Mouse (Mus musculus) kidney, adult 9 months (tissue): ENCODE data around the gene Slc2a13.

Source experiments
- DNase-seq: peaks from one replicate; pipeline ENCODE4 v3.0.0; 2022

Slc2a13 gene

GRCm38 (mm10) chr15:91495014-91495413 lies 78.0 kb downstream of the Slc2a13 start:
- DNase-seq: no peak

- DNase-seq: no peak
Observed at GRCm38 (mm10) chr15:91479924-91480615, 93.0 kb downstream of the Slc2a13 start.

GRCm38 (mm10) chr15:91477766-91478165 lies 95.3 kb downstream of the Slc2a13 start:
- DNase-seq: peak; percentile 67

GRCm38 (mm10) chr15:91473690-91474409 lies 99.2 kb downstream of the Slc2a13 start:
- no peak for DNase-seq

GRCm38 (mm10) chr15:91465331-91465730 lies 107.7 kb downstream of the Slc2a13 start:
- no peak for DNase-seq

- no peak for DNase-seq
Observed at GRCm38 (mm10) chr15:91463857-91464435, 109.1 kb downstream of the Slc2a13 start.

GRCm38 (mm10) chr15:91463026-91463661 lies 109.9 kb downstream of the Slc2a13 start:
- DNase-seq: no peak

GRCm38 (mm10) chr15:91461940-91462339 lies 111.1 kb downstream of the Slc2a13 start:
- no peak for DNase-seq

GRCm38 (mm10) chr15:91457202-91457601 lies 115.9 kb downstream of the Slc2a13 start:
- DNase-seq: no peak

GRCm38 (mm10) chr15:91445399-91445798 lies 127.7 kb downstream of the Slc2a13 start:
- no peak for DNase-seq

GRCm38 (mm10) chr15:91443449-91443848 lies 129.6 kb downstream of the Slc2a13 start:
- DNase-seq: no peak

- no peak for DNase-seq
Observed at GRCm38 (mm10) chr15:91439883-91440282, 133.2 kb downstream of the Slc2a13 start.

- DNase-seq: no peak
Observed at GRCm38 (mm10) chr15:91425426-91425825, 147.6 kb downstream of the Slc2a13 start.

- DNase-seq: no peak
Observed at GRCm38 (mm10) chr15:91406979-91407378, 166.1 kb downstream of the Slc2a13 start.

- DNase-seq: no peak
Observed at GRCm38 (mm10) chr15:91395165-91395564, 177.9 kb downstream of the Slc2a13 start.

GRCm38 (mm10) chr15:91383694-91384093 lies 189.4 kb downstream of the Slc2a13 start:
- no peak for DNase-seq

GRCm38 (mm10) chr15:91382606-91383005 lies 190.5 kb downstream of the Slc2a13 start:
- no peak for DNase-seq

GRCm38 (mm10) chr15:91381864-91382263 lies 191.2 kb downstream of the Slc2a13 start:
- no peak for DNase-seq

GRCm38 (mm10) chr15:91378751-91379325 lies 194.2 kb downstream of the Slc2a13 start:
- no peak for DNase-seq

- DNase-seq: no peak
Observed at GRCm38 (mm10) chr15:91377568-91377967, 195.5 kb downstream of the Slc2a13 start.

GRCm38 (mm10) chr15:91377105-91377504 lies 196.0 kb downstream of the Slc2a13 start:
- no peak for DNase-seq

- no peak for DNase-seq
Observed at GRCm38 (mm10) chr15:91374441-91374840, 198.6 kb downstream of the Slc2a13 start.

- DNase-seq: no peak
Observed at GRCm38 (mm10) chr15:91373203-91373584, 199.9 kb downstream of the Slc2a13 start.
